Mouse (Mus musculus) gastrocnemius, postnatal 36 days (tissue): ENCODE measurements around the gene F830045P16Rik. TPM values are rescaled to one million over a fixed set of nuclear protein-coding genes. Genes with fewer than 3 reads are reported as not detected.
A peak's percentile ranks its signal among the peaks of the same experiment; 100 is the strongest.

Source experiments
- DNase-seq, 2 experiments: peaks; one replicate each; pipeline ENCODE4 v3.0.0; 2022
- intact Hi-C: fragments of 180-260 bp; cut with DNase I; formaldehyde crosslinking; loops from one replicate; pipeline ENCODE4 v1.15.1; 2025
- long read RNA-seq, 2 experiments: library from polyadenylated mRNA; stranded (forward); transcript quantifications; one replicate each; pipeline ENCODE4 v2.0.0; 2021
- total RNA-seq, 2 experiments: library from RNA; stranded (reverse); gene quantifications; 2 replicates each; pipeline ENCODE4 v1.2.3; 2021

Gene F830045P16Rik
- total RNA-seq = not detected
- long read RNA-seq, experiment 1 = 0 reads
- long read RNA-seq, experiment 2 = 0 reads

- intact Hi-C loops = no loop called here
- no peak for DNase-seq
These were observed at the start of gene F830045P16Rik for GRCm38 (mm10) chr2:129536377-129536776. TSS of gene F830045P16Rik (minus strand) at chr2:129536602.

GRCm38 (mm10) chr2:129585904-129586514 is 49.6 kb upstream of the F830045P16Rik start:
- intact Hi-C loops = no loop called here
- no peak for DNase-seq

GRCm38 (mm10) chr2:129584905-129585304 is 48.5 kb upstream of the F830045P16Rik start:
- no peak for DNase-seq
- intact Hi-C loops = no loop called here

- intact Hi-C loops = no loop called here
- DNase-seq = no peak
These were observed 45.9 kb upstream of the F830045P16Rik start for GRCm38 (mm10) chr2:129582261-129582660.

GRCm38 (mm10) chr2:129581826-129582225 is 45.4 kb upstream of the F830045P16Rik start:
- intact Hi-C loops = no loop called here
- DNase-seq = no peak

- no peak for DNase-seq
- intact Hi-C loops = no loop called here
These were observed 44.3 kb upstream of the F830045P16Rik start for GRCm38 (mm10) chr2:129580656-129581055.

GRCm38 (mm10) chr2:129576611-129577447 is 40.4 kb upstream of the F830045P16Rik start:
- intact Hi-C loops = no loop called here
- no peak for DNase-seq

GRCm38 (mm10) chr2:129575113-129575512 is 38.7 kb upstream of the F830045P16Rik start:
- intact Hi-C loops = no loop called here
- no peak for DNase-seq

GRCm38 (mm10) chr2:129574395-129575046 is 38.1 kb upstream of the F830045P16Rik start:
- no peak for DNase-seq
- intact Hi-C loops = no loop called here

- intact Hi-C loops = no loop called here
- DNase-seq = no peak
These were observed 37.4 kb upstream of the F830045P16Rik start for GRCm38 (mm10) chr2:129573701-129574273.

GRCm38 (mm10) chr2:129569556-129569955 is 33.2 kb upstream of the F830045P16Rik start:
- no peak for DNase-seq
- intact Hi-C loops = no loop called here

GRCm38 (mm10) chr2:129569120-129569519 is 32.7 kb upstream of the F830045P16Rik start:
- DNase-seq = no peak
- intact Hi-C loops = no loop called here

GRCm38 (mm10) chr2:129563944-129564709 is 27.7 kb upstream of the F830045P16Rik start:
- intact Hi-C loops = no loop called here
- no peak for DNase-seq

GRCm38 (mm10) chr2:129561796-129562195 is 25.4 kb upstream of the F830045P16Rik start:
- intact Hi-C loops = no loop called here
- no peak for DNase-seq

GRCm38 (mm10) chr2:129558875-129559219 is 22.4 kb upstream of the F830045P16Rik start:
- intact Hi-C loops = no loop called here
- no peak for DNase-seq

GRCm38 (mm10) chr2:129558008-129558874 is 21.8 kb upstream of the F830045P16Rik start:
- peak; percentile 42 to 56 for DNase-seq
- intact Hi-C loops = no loop called here

GRCm38 (mm10) chr2:129556081-129556480 is 19.7 kb upstream of the F830045P16Rik start:
- intact Hi-C loops = no loop called here
- DNase-seq = no peak

GRCm38 (mm10) chr2:129550781-129551180 is 14.4 kb upstream of the F830045P16Rik start:
- no peak for DNase-seq
- intact Hi-C loops = loop anchor here (5.0 kb wide), 1 partner anchor 48 kb away; no protein-coding TSS in a partner anchor

- no peak for DNase-seq
- intact Hi-C loops = loop anchor here (5.0 kb wide), 1 partner anchor 47 kb away; no protein-coding TSS in a partner anchor
These were observed 13.2 kb upstream of the F830045P16Rik start for GRCm38 (mm10) chr2:129549537-129550135.
